Mouse (Mus musculus): Measurements from ENCODE around the gene Lztr1. TPM values are rescaled to one million over a fixed set of nuclear protein-coding genes. Genes with fewer than 3 reads are reported as not detected.

Gene Lztr1
- polyA plus RNA-seq, 1 experiment from 2014 or later, result 47.8 TPM

- peak; percentile 3 for ATAC-seq (ENCODE audit: insufficient number of reproducible peaks, insufficient read depth, low FRiP score, low read depth)
- Histone ChIP-seq H3K9ac (ENCODE audit: low read length) (peak overlapping the region; percentile 85), H3K4me1 (ENCODE audit: control insufficient read depth in 2 of 2, insufficient read depth in 2 of 2, low read length in 2 of 2) (peaks cover 4 to 11% of the 10 kb centered on the region in 2 experiments), H3K27me3 (ENCODE audit: control insufficient read depth, insufficient read depth, low read length) (no peaks in the 10 kb centered on the region), H3K9me3 (ENCODE audit: control insufficient read depth, low read length) (no peaks in the 10 kb centered on the region), H3K4me3 (ENCODE audit: control insufficient read depth in 1 of 2, insufficient read depth in 1 of 2, low read depth in 1 of 2, low read length in 2 of 2) (peak overlapping the region; percentile 65 to 75), H3K4me2 (ENCODE audit: low read length) (peak overlapping the region; percentile 76), H3K27ac (replicated peaks in 1 of 2; ENCODE audit: control insufficient read depth in 1 of 2, insufficient read depth in 1 of 2, low read depth in 2 of 2, low read length in 2 of 2) (peak overlapping the region in 1 of 2 experiments; percentile 96; a peak in 2 of 4 replicates), H3K36me3 (ENCODE audit: control insufficient read depth, insufficient read depth, low read length) (peaks cover 28% of the 10 kb centered on the region)
- 9% methylated on average over 9 of the region's 9 CpGs for WGBS
Observed at GRCm38 (mm10) chr16:17509240-17509597, 731 bp downstream of the Lztr1 start.

GRCm38 (mm10) chr16:17510143-17510542 lies 1.7 kb downstream of the Lztr1 start:
- WGBS, result 97% methylated on average over 2 of the region's 2 CpGs
- no peak for ATAC-seq (ENCODE audit: insufficient number of reproducible peaks, insufficient read depth, low FRiP score, low read depth)
- H3K9ac ChIP-seq (ENCODE audit: low read length), result no peak overlapping the region
- H3K27ac ChIP-seq (replicated peaks in 1 of 2; ENCODE audit: control insufficient read depth in 1 of 2, insufficient read depth in 1 of 2, low read depth in 2 of 2, low read length in 2 of 2), result no peak overlapping the region
- H3K27me3 ChIP-seq (ENCODE audit: control insufficient read depth, insufficient read depth, low read length), result no peaks in the 10 kb centered on the region
- H3K9me3 ChIP-seq (ENCODE audit: control insufficient read depth, low read length), result no peaks in the 10 kb centered on the region
- no peak overlapping the region for H3K4me3 ChIP-seq (ENCODE audit: control insufficient read depth in 1 of 2, insufficient read depth in 1 of 2, low read depth in 1 of 2, low read length in 2 of 2)
- H3K4me1 ChIP-seq (ENCODE audit: control insufficient read depth in 2 of 2, insufficient read depth in 2 of 2, low read length in 2 of 2), result peaks cover 4 to 11% of the 10 kb centered on the region in 2 experiments
- peak overlapping the region; percentile 76 for H3K4me2 ChIP-seq (ENCODE audit: low read length)
- H3K36me3 ChIP-seq (ENCODE audit: control insufficient read depth, insufficient read depth, low read length), result peaks cover 34% of the 10 kb centered on the region

- 46% methylated on average over 2 of the region's 2 CpGs for WGBS
- no peak overlapping the region for H3K9ac ChIP-seq (ENCODE audit: low read length)
- no peak overlapping the region for H3K4me2 ChIP-seq (ENCODE audit: low read length)
- H3K9me3 ChIP-seq (ENCODE audit: control insufficient read depth, low read length), result no peaks in the 10 kb centered on the region
- H3K4me3 ChIP-seq (ENCODE audit: control insufficient read depth in 1 of 2, insufficient read depth in 1 of 2, low read depth in 1 of 2, low read length in 2 of 2), result no peak overlapping the region
- H3K36me3 ChIP-seq (ENCODE audit: control insufficient read depth, insufficient read depth, low read length), result peaks cover 39% of the 10 kb centered on the region
- peaks cover 4 to 11% of the 10 kb centered on the region in 2 experiments for H3K4me1 ChIP-seq (ENCODE audit: control insufficient read depth in 2 of 2, insufficient read depth in 2 of 2, low read length in 2 of 2)
- ATAC-seq (ENCODE audit: insufficient number of reproducible peaks, insufficient read depth, low FRiP score, low read depth), result no peak
- H3K27ac ChIP-seq (replicated peaks in 1 of 2; ENCODE audit: control insufficient read depth in 1 of 2, insufficient read depth in 1 of 2, low read depth in 2 of 2, low read length in 2 of 2), result no peak overlapping the region
- no peaks in the 10 kb centered on the region for H3K27me3 ChIP-seq (ENCODE audit: control insufficient read depth, insufficient read depth, low read length)
Observed at GRCm38 (mm10) chr16:17510686-17511085, 2.2 kb downstream of the Lztr1 start.

- no peak overlapping the region for H3K27ac ChIP-seq (replicated peaks in 1 of 2; ENCODE audit: control insufficient read depth in 1 of 2, insufficient read depth in 1 of 2, low read depth in 2 of 2, low read length in 2 of 2)
- no peak for ATAC-seq (ENCODE audit: insufficient number of reproducible peaks, insufficient read depth, low FRiP score, low read depth)
- no peak overlapping the region for H3K9ac ChIP-seq (ENCODE audit: low read length)
- H3K9me3 ChIP-seq (ENCODE audit: control insufficient read depth, low read length), result no peaks in the 10 kb centered on the region
- no peaks in the 10 kb centered on the region for H3K27me3 ChIP-seq (ENCODE audit: control insufficient read depth, insufficient read depth, low read length)
- H3K4me1 ChIP-seq (ENCODE audit: control insufficient read depth in 2 of 2, insufficient read depth in 2 of 2, low read length in 2 of 2), result peaks cover 4 to 11% of the 10 kb centered on the region in 2 experiments
- WGBS, result 90% methylated on average over 4 of the region's 4 CpGs
- H3K4me2 ChIP-seq (ENCODE audit: low read length), result no peak overlapping the region
- no peak overlapping the region for H3K4me3 ChIP-seq (ENCODE audit: control insufficient read depth in 1 of 2, insufficient read depth in 1 of 2, low read depth in 1 of 2, low read length in 2 of 2)
- H3K36me3 ChIP-seq (ENCODE audit: control insufficient read depth, insufficient read depth, low read length), result peaks cover 47% of the 10 kb centered on the region
Observed at GRCm38 (mm10) chr16:17511431-17511830, 2.9 kb downstream of the Lztr1 start.

GRCm38 (mm10) chr16:17518910-17519309 lies 10.4 kb downstream of the Lztr1 start:
- no peak for ATAC-seq (ENCODE audit: insufficient number of reproducible peaks, insufficient read depth, low FRiP score, low read depth)
- Histone ChIP-seq H3K4me2 (ENCODE audit: low read length) (no peak overlapping the region), H3K4me3 (ENCODE audit: control insufficient read depth in 1 of 2, insufficient read depth in 1 of 2, low read depth in 1 of 2, low read length in 2 of 2) (no peak overlapping the region), H3K27me3 (ENCODE audit: control insufficient read depth, insufficient read depth, low read length) (no peaks in the 10 kb centered on the region), H3K9ac (ENCODE audit: low read length) (no peak overlapping the region), H3K9me3 (ENCODE audit: control insufficient read depth, low read length) (no peaks in the 10 kb centered on the region), H3K4me1 (ENCODE audit: control insufficient read depth in 2 of 2, insufficient read depth in 2 of 2, low read length in 2 of 2) (no peaks in the 10 kb centered on the region), H3K27ac (replicated peaks in 1 of 2; ENCODE audit: control insufficient read depth in 1 of 2, insufficient read depth in 1 of 2, low read depth in 2 of 2, low read length in 2 of 2) (no peak overlapping the region), H3K36me3 (ENCODE audit: control insufficient read depth, insufficient read depth, low read length) (peaks cover 94% of the 10 kb centered on the region)
- WGBS, result 81% methylated on average over 2 of the region's 2 CpGs

- Histone ChIP-seq H3K36me3 (ENCODE audit: control insufficient read depth, insufficient read depth, low read length) (peaks cover 98% of the 10 kb centered on the region), H3K4me2 (ENCODE audit: low read length) (no peak overlapping the region), H3K27me3 (ENCODE audit: control insufficient read depth, insufficient read depth, low read length) (no peaks in the 10 kb centered on the region), H3K9me3 (ENCODE audit: control insufficient read depth, low read length) (no peaks in the 10 kb centered on the region), H3K4me1 (ENCODE audit: control insufficient read depth in 2 of 2, insufficient read depth in 2 of 2, low read length in 2 of 2) (no peaks in the 10 kb centered on the region), H3K9ac (ENCODE audit: low read length) (no peak overlapping the region), H3K27ac (replicated peaks in 1 of 2; ENCODE audit: control insufficient read depth in 1 of 2, insufficient read depth in 1 of 2, low read depth in 2 of 2, low read length in 2 of 2) (no peak overlapping the region), H3K4me3 (ENCODE audit: control insufficient read depth in 1 of 2, insufficient read depth in 1 of 2, low read depth in 1 of 2, low read length in 2 of 2) (no peak overlapping the region)
- 90% methylated on average over 11 of the region's 11 CpGs for WGBS
- ATAC-seq (ENCODE audit: insufficient number of reproducible peaks, insufficient read depth, low FRiP score, low read depth), result no peak
Observed at GRCm38 (mm10) chr16:17524156-17524555, 15.7 kb downstream of the Lztr1 start.

GRCm38 (mm10) chr16:17525524-17525923 lies 17.0 kb downstream of the Lztr1 start:
- Histone ChIP-seq H3K4me3 (ENCODE audit: control insufficient read depth in 1 of 2, insufficient read depth in 1 of 2, low read depth in 1 of 2, low read length in 2 of 2) (no peak overlapping the region), H3K36me3 (ENCODE audit: control insufficient read depth, insufficient read depth, low read length) (peaks cover 84% of the 10 kb centered on the region), H3K4me2 (ENCODE audit: low read length) (no peak overlapping the region), H3K27me3 (ENCODE audit: control insufficient read depth, insufficient read depth, low read length) (no peaks in the 10 kb centered on the region), H3K9ac (ENCODE audit: low read length) (no peak overlapping the region), H3K27ac (replicated peaks in 1 of 2; ENCODE audit: control insufficient read depth in 1 of 2, insufficient read depth in 1 of 2, low read depth in 2 of 2, low read length in 2 of 2) (no peak overlapping the region), H3K9me3 (ENCODE audit: control insufficient read depth, low read length) (no peaks in the 10 kb centered on the region), H3K4me1 (ENCODE audit: control insufficient read depth in 2 of 2, insufficient read depth in 2 of 2, low read length in 2 of 2) (peaks cover 2 to 10% of the 10 kb centered on the region in 2 experiments; a peak in 3 of 4 replicates)
- no peak for ATAC-seq (ENCODE audit: insufficient number of reproducible peaks, insufficient read depth, low FRiP score, low read depth)
- 84% methylated on average over 3 of the region's 3 CpGs for WGBS

- no peak overlapping the region for H3K9ac ChIP-seq (ENCODE audit: low read length)
- no peak overlapping the region for H3K27ac ChIP-seq (replicated peaks in 1 of 2; ENCODE audit: control insufficient read depth in 1 of 2, insufficient read depth in 1 of 2, low read depth in 2 of 2, low read length in 2 of 2)
- no peaks in the 10 kb centered on the region for H3K9me3 ChIP-seq (ENCODE audit: control insufficient read depth, low read length)
- H3K36me3 ChIP-seq (ENCODE audit: control insufficient read depth, insufficient read depth, low read length), result peaks cover 77% of the 10 kb centered on the region
- ATAC-seq (ENCODE audit: insufficient number of reproducible peaks, insufficient read depth, low FRiP score, low read depth), result no peak
- no peak overlapping the region for H3K4me2 ChIP-seq (ENCODE audit: low read length)
- WGBS, result 86% methylated on average over 6 of the region's 6 CpGs
- no peak overlapping the region for H3K4me3 ChIP-seq (ENCODE audit: control insufficient read depth in 1 of 2, insufficient read depth in 1 of 2, low read depth in 1 of 2, low read length in 2 of 2)
- H3K27me3 ChIP-seq (ENCODE audit: control insufficient read depth, insufficient read depth, low read length), result no peaks in the 10 kb centered on the region
- peaks cover 2 to 10% of the 10 kb centered on the region in 2 experiments; a peak in 3 of 4 replicates for H3K4me1 ChIP-seq (ENCODE audit: control insufficient read depth in 2 of 2, insufficient read depth in 2 of 2, low read length in 2 of 2)
Observed at GRCm38 (mm10) chr16:17526223-17526622, 17.7 kb downstream of the Lztr1 start.

Data from heart, embryonic 14.5 days (tissue).